Mouse (Mus musculus): ENCODE results near the gene Gpr1.
"Not testable (repeated sequence)": the region's sequence is repeated elsewhere in the genome, so short reads cannot be mapped to it uniquely, and the experiment has no call there.

DNA sequence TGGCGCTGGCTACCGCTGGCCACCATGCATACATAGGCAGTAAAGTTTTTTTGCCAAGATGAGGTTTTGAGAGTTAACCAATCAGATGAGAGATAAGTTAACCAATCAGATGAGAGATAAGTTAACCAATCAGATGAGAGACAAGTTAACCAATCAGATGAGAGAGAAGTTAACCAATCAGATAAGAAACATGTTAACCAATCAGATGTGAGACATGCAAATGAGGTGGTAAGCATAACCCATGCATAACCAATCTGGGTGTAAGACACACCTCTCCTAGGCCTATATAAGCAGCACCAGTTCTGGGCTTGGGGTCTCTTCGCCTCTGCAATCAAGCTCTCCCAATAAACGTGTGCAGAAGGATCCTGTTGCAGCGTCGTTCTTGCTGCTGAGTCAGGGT is 28.9 kb downstream of the Gpr1 start:
- TF ChIP-seq EP300 (IDR thresholded peaks at IDR 0.05; ENCODE audit: insufficient read depth, low read depth, low read length); CTCF (IDR thresholded peaks at IDR 0.05; ENCODE audit: low read depth, low read length); POLR2A (IDR thresholded peaks at IDR 0.05; ENCODE audit: insufficient read depth, low read length): not testable (repeated sequence)

Measured in ES-Bruce4 (cell line).